Mouse (Mus musculus) spleen, adult 2 months (tissue): ENCODE results near the gene Il34. TPM values are rescaled to one million over a fixed set of nuclear protein-coding genes. Genes with fewer than 3 reads are reported as not detected.

Experiments used
- DNase-seq, 2 experiments: peaks; one replicate each; pipeline versions ENCODE4 v3.0.0 to v3.0.0-alpha.2; 2012 to 2021; ENCODE audit warnings: low spot score in 2 of 2, low read depth in 1 of 2
- H3K27ac ChIP-seq: fragments of 200-500 bp; 2 replicates; pipeline ENCODE4 v1.5.1; 2012; ENCODE audit warnings: low read length, inconsistent platforms; ENCODE audit not compliant: insufficient read depth
- H3K27me3 ChIP-seq: fragments of 200-500 bp; 2 replicates; pipeline ENCODE4 v1.6.1; 2012; ENCODE audit warnings: mild to moderate bottlenecking, moderate library complexity, low read length, inconsistent platforms; ENCODE audit not compliant: control insufficient read depth, insufficient read depth
- H3K36me3 ChIP-seq: fragments of 200-500 bp; 2 replicates; pipeline ENCODE4 v1.6.1; 2012; ENCODE audit warnings: mild to moderate bottlenecking, low read length, inconsistent platforms; ENCODE audit not compliant: control insufficient read depth, insufficient read depth
- H3K4me1 ChIP-seq: fragments of 200-500 bp; 2 replicates; pipeline ENCODE4 v1.6.1; 2011; ENCODE audit warnings: inconsistent platforms; ENCODE audit not compliant: control insufficient read depth, insufficient read depth, insufficient read length
- H3K4me3 ChIP-seq: fragments of 200-500 bp; 2 replicates; pipeline ENCODE4 v1.5.1; 2011; ENCODE audit warnings: mild to moderate bottlenecking, inconsistent platforms; ENCODE audit not compliant: insufficient read depth, insufficient read length; ENCODE audit errors: extremely low read depth
- CTCF ChIP-seq: fragments of 200-500 bp; IDR thresholded peaks from 2 replicates; pipeline ENCODE4 v1.5.1; 2011; ENCODE audit warnings: mild to moderate bottlenecking, inconsistent platforms; ENCODE audit not compliant: insufficient read depth, insufficient read length, insufficient replicate concordance; ENCODE audit errors: extremely low read depth
- POLR2A ChIP-seq: fragments of 200-500 bp; IDR thresholded peaks from 2 replicates; pipeline ENCODE4 v1.6.1; 2011; ENCODE audit warnings: low read depth, low read length, inconsistent platforms
- WGBS: fragments of 180-500 bp; shearing (Covaris S2); methylation state at CpG from one replicate; pipeline ENCODE4 v1.1.7; 2018; 5-methylcytosine and 5-hydroxymethylcytosine counted together
- polyA plus RNA-seq: library from polyadenylated mRNA; depleted of rRNA; stranded (reverse); fragments of >200 nt; gene quantifications from 2 replicates; pipeline ENCODE4 v1.2.3, GENCODE M21; 2012

Gene Il34
- polyA plus RNA-seq, 1 experiment, result 36.0 TPM

DNA sequence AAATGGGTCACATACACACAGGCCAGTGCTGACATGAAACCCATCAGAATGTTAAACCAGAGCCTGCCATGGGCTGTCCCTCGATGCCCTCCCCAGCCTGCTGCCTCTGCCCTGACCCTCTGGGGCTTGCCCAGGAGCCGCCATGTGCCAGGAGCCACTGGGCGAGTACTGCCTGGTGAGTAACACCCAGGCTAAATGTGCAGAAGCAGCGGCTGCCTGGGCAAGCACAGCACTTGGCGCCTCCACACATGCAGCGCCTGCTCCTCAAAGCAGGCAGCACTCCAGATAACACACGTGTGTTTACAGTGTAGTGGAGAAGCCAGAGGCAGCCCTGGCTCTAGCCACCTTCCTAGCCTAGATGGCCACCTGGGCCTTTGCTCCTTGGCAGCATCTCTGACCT lies 92.7 kb downstream of the Il34 start:
- DNase-seq, result no peak
- Histone ChIP-seq H3K27ac (no peak overlapping the region), H3K4me1 (no peaks in the 10 kb centered on the region), H3K27me3 (no peaks in the 10 kb centered on the region), H3K4me3 (no peak overlapping the region), H3K36me3 (peaks cover 24% of the 10 kb centered on the region)
- no peak for TF ChIP-seq CTCF
- no peak for TF ChIP-seq POLR2A
- WGBS, result 94% methylated on average over 7 of the region's 7 CpGs

DNA sequence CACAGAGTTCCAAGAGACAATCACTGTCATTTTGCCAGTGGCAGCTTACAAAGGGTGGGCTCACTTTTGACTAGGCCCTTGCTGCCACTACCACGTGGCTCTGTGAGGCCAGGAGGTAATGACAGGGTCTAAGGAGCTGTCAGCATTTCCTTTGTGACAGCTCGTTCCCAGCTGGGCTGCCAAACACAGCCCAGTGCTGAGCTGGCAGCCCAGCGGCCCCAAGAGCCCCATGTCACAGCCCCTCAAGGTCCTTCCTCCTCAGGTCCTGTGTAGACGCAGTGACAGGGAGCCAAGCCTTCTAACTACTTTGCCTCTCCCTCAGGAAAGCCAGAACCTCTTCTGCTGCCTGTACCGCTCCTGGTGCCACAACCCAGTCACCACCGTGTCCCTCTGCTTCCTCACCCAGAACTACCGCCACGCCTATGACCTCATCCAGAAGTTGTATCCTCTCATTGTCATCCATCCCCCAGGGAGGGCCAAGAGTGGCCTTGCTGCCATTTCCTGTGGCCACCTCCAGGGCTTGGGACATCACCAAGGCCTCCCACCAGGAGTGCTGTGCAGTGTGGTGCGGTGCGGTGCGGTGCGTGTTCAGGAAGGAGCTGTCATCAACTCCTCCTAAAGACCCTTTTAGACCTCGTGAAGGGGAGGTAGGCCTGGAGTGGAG lies 94.3 kb downstream of the Il34 start:
- DNase-seq, result no peak
- peak overlapping the region; percentile 37; the same call in 1 of the 2 replicates for H3K27ac ChIP-seq
- TF ChIP-seq POLR2A (no peak), CTCF (no peak)
- H3K4me3 ChIP-seq, result no peak overlapping the region
- 84% methylated on average over 13 of the region's 13 CpGs for WGBS
- no peaks in the 10 kb centered on the region for H3K27me3 ChIP-seq
- peaks cover 24% of the 10 kb centered on the region for H3K36me3 ChIP-seq
- H3K4me1 ChIP-seq, result no peaks in the 10 kb centered on the region

DNA sequence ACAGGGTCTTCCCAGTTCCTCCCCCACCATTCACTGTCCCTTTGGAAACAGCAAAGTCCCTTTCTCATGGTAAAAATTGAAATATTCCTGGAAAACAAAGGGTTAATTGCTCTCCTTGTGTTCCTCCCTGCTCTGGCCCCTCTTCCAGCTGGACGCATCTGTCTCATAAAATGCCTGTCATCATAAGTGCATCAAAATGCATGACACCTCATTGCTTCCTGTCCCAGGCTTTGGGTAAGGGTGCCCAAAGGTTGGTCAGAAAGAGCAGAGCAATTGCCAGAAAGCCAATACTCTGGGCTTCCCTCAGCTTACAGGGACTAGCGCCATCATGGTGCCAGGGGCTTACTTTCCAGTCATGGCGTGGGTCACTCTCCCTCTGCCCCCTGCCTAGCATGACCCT lies 95.1 kb downstream of the Il34 start:
- TF ChIP-seq CTCF, result no peak
- H3K27ac ChIP-seq, result no peak overlapping the region
- no peak for DNase-seq
- peaks cover 22% of the 10 kb centered on the region for H3K36me3 ChIP-seq
- WGBS, result 93% methylated on average over 3 of the region's 3 CpGs
- no peaks in the 10 kb centered on the region for H3K4me1 ChIP-seq
- H3K27me3 ChIP-seq, result no peaks in the 10 kb centered on the region
- no peak overlapping the region for H3K4me3 ChIP-seq

DNA sequence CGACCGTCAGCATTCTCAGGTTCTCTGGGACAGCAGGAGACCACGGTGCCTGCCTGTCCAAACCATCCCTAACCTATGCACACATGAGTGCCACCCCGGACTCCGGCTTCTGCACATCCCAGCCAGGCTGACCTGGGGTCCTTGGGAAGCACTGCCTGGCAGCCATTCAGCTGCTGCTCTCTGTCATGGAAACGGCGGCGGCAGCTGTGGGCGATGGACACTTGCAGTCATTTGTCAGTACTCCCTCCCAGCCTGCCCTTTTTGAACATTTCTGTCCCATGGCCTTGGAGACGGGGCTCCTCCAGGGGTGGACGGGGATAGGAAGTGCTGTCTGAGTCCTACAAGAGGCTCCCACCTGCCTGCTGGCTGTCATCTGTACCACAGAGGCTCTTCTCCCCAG lies 97.3 kb downstream of the Il34 start:
- H3K27ac ChIP-seq, result no peak overlapping the region
- H3K4me3 ChIP-seq, result no peak overlapping the region
- no peak for DNase-seq
- H3K4me1 ChIP-seq, result no peaks in the 10 kb centered on the region
- no peak for TF ChIP-seq CTCF
- no peak for TF ChIP-seq POLR2A
- H3K36me3 ChIP-seq, result peaks cover 15% of the 10 kb centered on the region
- no peaks in the 10 kb centered on the region for H3K27me3 ChIP-seq
- 91% methylated on average over 11 of the region's 11 CpGs for WGBS

GRCm38 (mm10) chr8:110706288-110706870 lies 99.3 kb downstream of the Il34 start:
- H3K27ac ChIP-seq, result no peak overlapping the region
- no peak overlapping the region for H3K4me3 ChIP-seq
- no peaks in the 10 kb centered on the region for H3K27me3 ChIP-seq
- H3K36me3 ChIP-seq, result peaks cover 6% of the 10 kb centered on the region; the same call in 1 of the 2 replicates
- 91% methylated on average over 3 of the region's 3 CpGs for WGBS
- no peak for DNase-seq
- TF ChIP-seq CTCF (no peak), POLR2A (no peak)
- no peaks in the 10 kb centered on the region for H3K4me1 ChIP-seq

- H3K36me3 ChIP-seq, result peaks cover 3% of the 10 kb centered on the region; the same call in 1 of the 2 replicates
- H3K27me3 ChIP-seq, result no peaks in the 10 kb centered on the region
- DNase-seq, result no peak
- H3K4me1 ChIP-seq, result no peaks in the 10 kb centered on the region
- no peak for TF ChIP-seq POLR2A
- no peak for TF ChIP-seq CTCF
- 74% methylated on average over 14 of the region's 14 CpGs for WGBS
- H3K27ac ChIP-seq, result no peak overlapping the region
- no peak overlapping the region for H3K4me3 ChIP-seq
Observed at GRCm38 (mm10) chr8:110705391-110706287, 100.1 kb downstream of the Il34 start.

DNA sequence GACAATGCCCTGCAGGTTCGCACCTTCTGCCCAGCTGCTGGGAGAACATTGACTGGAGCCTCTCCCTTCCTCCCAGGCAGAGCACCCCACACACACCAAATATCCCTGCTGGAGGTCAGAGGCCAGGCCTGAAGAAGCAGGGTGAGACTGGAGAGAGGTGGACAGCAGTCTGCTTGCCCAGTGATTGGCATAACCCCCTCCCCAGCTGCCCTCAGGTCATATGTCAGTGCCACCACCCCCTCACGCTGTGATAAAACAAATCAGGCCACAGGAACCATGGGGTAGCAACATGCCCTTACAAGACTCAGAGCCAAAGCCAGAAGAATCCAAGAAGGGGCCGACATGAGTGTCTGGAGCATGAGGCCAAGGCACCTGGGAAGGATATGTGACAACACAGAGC lies 101.6 kb downstream of the Il34 start:
- no peak for DNase-seq
- Histone ChIP-seq H3K27me3 (no peaks in the 10 kb centered on the region), H3K27ac (no peak overlapping the region), H3K4me1 (no peaks in the 10 kb centered on the region), H3K4me3 (no peak overlapping the region), H3K36me3 (peaks cover 2% of the 10 kb centered on the region; the same call in 1 of the 2 replicates)
- TF ChIP-seq POLR2A (no peak), CTCF (no peak)
- WGBS, result 96% methylated on average over 3 of the region's 3 CpGs
